Mouse (Mus musculus): ENCODE results near the gene Fgr.

The Fgr gene

DNA sequence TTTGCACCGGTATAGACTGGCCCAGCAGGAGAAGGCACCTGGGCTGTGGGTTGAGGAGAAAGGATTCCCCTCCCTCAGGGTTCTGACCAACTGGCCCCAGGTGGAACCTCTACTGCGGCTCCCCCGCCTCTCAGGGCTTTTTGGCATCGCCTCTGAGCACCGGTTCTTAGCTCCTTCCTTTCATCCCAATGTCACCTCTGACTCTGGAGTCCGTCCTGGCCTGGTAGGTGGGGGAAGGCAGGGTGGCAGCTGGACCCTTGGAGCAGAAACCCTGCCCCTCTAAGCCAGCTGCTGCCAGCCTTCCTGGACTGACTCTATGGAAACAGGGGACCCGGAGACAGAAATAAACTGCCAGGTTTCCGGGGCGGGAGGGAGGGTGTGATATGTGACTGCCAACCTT is 63.4 kb downstream of the Fgr start:
- no peak for DNase-seq (ENCODE audit: low spot score)

DNA sequence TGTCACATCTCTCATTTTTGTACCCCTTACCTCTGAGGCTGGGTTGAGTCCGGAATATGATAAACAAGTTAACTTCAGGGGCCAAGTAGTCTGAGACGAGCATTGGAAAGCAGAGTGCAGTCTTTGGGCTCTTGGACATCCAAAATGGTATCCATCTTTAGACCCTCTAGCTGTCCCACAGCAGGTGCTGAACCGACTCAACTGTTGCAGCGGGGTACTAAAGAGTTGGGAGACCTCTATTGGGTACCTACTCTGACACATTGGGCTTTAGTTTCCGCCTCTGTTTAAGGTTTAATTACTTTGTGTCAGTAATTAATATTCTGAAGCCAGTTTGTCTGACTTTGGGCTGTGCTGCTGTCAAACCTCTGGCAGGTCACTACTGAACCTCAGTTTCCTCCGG is 63.9 kb downstream of the Fgr start:
- DNase-seq (ENCODE audit: low spot score), result no peak

DNA sequence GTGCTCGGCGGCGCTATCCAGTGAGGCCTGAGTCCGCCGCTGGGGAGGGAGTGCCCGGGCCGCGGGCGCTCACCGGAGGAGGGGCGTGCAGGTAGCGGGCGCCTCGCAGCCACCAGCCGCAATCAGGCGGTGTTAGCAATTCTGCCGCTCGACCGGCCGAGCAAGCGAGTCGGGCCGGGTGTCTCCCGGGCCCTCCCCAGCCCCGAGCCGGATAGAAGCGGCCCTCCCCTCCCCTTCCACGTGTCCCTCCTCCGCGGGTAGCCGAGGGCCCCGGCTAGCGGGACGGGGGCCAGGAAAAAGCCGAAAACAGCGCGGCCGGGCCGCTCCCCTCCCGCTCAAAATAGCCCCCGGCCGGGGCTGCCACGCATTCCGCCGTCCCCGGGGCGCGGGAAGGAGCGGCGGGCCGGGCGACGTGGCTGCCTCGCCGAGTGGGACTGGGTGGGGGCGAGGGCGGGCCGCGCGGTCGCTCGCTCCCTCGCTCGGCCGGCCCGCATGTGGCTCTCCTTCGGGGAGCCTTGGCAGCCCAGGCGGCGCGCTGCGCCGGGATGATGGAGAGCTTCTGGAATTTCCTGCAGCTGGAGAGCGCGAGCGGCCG is 64.7 kb downstream of the Fgr start:
- peak; percentile 62 for DNase-seq (ENCODE audit: low spot score)

DNA sequence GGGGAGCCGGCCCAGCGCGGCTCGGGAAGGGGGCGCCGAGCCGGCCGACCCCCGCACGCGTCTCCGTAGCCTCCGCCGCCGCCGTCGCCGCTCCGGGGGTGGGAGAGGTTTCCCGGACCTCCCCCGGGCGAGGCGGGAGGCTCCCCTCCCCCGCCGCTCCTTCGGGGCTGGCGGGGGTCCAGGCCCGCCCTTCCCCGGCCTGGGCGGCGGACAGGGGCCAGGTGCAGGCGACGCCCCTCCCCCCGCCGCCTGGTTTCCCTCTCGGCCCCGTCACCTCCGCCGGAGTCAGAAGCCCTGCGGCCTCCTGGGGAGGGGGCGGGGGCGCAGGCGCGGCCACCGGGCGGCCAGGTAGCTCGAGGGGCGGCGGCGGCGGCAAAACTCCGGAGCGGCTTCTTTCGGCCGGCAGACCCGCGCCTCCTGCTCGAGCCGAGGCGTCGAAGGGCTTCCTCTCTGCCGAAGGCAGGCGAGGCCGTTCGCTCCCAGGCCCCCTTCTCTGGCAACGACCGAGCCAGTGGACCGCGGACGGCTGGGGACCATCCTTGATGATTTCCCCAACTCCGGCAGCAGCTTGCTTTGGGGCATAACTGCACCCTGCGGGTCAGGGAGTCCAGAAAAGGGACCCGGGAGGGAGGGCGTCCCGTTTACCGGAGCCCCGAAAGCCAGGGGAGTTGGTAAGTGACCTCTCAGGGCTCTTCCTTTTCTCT is 65.4 kb downstream of the Fgr start:
- DNase-seq (ENCODE audit: low spot score), result peak; percentile 59

DNA sequence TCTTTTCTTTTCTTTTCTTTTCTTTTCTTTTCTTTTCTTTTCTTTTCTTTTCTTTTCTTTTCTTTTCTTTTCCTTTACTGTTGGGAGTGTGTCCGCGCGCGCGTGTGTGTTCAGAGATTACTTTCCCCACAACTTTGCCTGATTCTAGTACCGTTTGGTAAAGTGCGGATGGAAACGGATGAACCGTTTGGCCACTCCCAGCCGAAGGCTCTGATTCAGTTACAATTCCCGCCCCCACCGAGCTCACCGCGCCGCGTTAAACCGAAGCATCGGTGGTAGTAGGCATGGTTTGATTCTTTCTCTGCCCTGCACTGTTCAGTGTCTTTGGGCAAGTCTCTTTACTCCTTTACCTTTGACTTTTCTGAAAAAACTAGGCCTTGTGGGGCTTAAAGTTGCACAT is 65.9 kb downstream of the Fgr start:
- DNase-seq (ENCODE audit: low spot score), result no peak

DNA sequence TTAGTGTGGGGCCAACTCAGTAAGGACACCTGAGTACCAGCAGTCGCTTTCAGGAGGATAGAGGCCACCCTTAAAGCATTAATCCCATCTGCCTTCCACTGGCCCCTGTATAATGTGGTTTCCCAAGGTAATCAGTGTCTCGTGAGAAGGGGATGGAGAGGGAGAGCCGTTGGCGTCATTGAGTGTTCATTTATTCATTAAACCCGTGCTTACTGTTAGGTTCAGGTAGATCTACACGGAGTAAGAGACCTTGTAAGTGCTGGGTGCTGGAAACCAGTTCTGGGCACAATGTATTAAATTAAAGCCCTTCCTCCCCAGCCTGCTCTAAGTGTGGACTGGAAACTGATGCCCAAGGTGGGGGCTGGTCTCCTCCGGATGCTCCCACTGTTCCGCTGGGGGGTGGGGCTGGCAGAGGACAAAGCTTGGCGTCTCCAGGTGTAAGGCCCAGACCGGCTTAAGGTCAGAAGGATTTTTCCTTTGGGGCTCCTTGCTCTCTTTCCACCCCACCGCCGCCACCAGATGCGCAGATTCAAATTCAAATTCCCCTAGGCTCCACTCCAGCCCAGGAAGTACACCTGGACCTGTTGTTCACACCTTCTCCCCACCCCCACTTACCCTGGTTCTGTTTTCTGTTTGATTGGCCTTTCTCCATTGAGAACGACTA is 66.5 kb downstream of the Fgr start:
- DNase-seq (ENCODE audit: low spot score), result no peak

DNA sequence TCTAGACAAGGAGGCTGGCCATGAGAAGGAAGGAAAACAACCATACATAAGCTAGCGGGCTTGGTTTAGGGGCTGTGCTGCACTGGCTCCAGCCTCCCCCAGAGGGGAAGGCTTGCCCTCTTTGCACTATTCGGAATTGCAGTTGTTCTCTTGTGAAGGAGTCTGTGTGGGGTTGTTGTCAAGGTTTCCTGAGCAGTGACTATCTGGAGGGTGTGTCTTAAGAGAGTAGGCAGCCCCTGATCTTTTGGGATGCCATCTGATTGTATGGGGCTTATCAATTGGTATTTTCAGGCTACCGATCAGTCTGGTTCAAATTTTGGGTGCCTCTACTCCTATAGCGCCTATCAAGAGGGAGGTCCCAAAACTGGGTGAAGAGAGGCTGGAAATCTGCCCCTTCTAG is 68.3 kb downstream of the Fgr start:
- DNase-seq (ENCODE audit: low spot score), result no peak

DNA sequence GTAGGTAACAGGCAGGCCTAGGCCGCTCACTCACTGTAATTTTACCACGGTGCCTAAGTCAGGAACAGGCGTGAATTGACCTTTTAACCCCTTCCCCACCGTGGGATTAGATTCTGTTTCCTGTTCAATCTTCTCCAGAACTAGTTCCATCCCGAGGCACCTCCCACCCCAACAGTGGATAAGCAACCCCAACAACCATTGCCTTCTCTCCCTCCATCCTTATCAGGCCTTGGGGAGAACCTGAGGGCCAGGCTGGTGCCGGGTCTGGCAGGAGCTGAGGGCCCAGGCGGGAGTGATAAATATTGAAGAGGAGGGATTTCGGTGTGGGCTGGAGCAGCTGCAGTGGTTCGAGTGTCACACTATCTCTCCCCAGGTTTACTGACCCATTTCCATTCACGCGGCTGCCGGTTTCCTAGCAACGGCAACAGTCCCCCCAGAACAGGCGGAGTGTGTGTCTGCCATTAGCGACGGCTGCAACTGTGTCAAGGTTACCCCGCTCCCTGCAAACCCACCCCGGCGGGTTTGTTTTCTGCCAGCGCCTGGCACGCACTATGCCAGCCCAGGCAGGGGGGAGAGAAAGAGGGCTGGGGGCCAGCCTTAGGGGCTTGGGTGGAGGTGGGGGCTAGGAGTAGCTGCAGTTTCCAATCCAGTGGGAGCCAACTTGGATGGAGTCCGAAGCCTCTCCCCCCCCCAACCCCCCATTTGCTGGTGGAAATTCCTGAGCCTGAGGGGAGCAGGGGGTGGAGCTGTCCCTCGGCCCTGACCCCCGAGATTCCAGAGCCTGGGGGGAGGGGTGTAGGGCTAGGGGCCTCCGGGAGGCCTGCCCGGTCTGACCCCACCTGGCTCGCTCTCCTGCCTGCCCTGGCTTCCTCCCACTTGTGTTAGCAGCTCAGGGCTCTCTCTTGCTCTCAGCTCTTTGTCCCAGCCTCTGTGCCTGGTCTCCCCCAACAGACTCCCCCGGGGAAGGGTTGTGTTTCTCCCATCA is 69.0 kb downstream of the Fgr start:
- peak; percentile 82 for DNase-seq (ENCODE audit: low spot score)

DNA sequence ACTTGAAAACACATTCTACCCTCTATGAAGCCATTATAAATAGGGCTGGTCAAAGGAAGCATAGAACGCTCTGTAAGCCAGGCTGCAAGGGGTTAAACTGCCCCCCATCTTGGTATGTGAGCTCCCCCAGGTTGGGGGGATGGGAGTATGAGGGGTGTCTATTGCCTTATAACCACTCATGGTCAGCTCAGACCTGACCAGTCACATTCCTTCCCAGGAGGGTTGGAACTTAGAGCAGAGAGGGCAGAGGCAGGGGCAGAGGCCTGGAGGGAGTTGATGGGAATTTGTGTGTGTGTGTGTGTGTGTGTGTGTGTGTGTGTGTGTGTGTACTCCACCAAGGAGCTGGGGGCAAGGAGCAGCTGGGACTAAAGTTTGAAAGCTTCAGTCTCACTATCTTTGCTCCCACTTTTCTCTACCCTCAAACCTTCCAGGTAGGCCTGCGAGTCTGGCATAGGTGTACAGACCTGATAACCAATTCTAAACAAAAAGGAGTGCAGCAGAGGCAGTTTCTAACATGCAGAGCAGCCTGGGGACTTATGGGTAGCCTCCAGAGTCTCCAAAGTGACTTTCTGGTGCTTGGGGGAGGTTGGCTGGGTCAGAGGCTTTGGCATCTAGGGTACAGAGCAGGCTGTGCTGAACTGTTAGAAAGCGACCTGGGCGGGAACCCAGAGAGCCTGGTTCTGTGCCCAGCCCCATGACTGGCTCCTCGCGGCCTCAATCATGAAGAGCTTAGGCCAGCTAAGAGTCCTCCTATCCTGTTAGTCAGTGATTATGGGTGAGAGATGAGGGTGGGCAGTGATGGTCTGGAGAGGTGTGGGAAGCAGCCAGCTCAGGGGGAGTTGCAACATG is 70.1 kb downstream of the Fgr start:
- no peak for DNase-seq (ENCODE audit: low spot score)

DNA sequence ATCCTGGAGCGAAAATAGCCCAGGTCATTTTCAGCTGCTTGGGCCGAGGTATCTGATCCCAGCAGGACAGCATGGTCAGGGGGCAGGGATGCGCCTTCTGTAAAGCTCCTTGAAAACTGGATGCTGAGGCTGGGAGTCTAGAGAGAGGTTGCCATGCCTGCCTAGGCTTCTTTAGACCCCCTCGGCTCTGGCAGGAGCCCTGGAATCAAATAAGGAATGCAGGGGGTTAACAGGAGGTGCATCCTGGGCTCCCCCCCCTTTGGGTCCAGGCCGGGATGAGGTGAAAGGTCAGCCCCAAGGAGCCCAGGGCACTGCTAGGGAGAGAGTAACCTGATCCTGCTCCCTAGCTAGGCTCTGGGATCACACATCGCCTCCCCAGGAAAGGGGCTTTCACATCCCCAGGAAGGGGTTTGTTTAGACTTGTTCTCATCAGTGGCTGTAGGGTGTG is 70.8 kb downstream of the Fgr start:
- no peak for DNase-seq (ENCODE audit: low spot score)

DNA sequence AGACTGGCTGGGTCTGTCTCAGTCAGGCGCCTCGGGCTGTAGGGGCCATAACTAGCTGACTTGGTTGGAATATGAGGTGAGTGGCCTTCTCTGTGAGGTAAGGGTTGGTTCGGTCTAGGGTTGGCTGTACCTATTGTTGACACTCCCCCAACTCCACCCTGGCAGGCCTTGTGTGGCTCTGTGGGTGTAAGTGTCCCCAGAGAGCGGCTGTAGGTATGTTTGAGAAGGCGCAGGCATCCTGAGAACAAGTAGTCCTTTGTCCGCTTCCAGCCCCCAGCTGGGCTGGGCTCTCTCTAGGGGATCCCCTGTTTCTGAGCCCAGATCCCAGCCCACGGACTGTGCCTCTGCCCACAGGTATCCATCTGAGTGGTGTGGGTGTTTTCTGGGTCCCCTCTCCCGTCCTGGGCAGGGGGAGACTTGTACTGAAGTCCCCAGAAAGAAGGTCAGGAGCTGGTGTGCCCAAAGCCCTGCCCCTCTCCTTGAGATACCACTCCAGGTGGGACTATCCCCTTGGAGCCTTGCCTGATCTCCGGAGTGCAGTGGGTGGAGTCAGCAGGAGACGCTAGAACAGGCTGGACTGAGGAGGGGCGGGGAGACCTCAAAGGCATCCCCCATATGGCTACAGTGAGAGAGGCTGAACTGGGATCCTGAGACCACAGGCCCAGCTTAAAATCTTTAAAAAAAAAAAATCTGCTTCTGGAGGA is 72.0 kb downstream of the Fgr start:
- no peak for DNase-seq (ENCODE audit: low spot score)

DNA sequence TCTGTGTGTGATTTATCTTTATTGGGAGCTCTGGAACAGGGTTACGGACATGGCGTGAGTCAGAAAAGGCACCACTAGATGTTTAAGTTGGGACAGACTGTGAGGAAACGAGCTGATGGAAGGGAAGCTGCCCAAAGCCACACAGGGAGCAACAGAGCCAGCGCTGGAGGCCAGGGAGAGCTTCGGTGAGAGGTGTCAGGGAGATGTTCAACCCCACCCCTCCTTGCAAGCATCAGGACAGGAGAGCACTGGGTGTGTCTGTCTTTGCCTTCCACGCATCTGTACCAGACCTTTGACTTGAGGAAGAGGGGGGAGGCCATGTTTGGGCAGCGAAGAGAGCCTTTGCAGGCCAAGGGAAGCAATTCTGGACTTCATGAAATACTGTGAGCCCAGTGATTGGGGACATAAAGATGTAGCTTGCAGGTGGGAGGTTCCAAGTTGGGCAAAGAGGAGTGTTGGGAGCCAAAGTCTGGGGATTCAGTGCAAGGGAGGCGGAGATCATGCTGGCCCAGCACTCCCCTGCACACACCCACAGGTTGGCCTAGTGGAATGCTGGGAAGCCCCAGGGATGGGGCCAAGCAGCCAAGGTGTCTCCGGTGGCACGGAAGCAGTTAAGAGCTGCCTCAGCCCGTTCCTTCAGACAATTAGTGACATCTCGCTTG is 72.9 kb downstream of the Fgr start:
- no peak for DNase-seq (ENCODE audit: low spot score)

DNA sequence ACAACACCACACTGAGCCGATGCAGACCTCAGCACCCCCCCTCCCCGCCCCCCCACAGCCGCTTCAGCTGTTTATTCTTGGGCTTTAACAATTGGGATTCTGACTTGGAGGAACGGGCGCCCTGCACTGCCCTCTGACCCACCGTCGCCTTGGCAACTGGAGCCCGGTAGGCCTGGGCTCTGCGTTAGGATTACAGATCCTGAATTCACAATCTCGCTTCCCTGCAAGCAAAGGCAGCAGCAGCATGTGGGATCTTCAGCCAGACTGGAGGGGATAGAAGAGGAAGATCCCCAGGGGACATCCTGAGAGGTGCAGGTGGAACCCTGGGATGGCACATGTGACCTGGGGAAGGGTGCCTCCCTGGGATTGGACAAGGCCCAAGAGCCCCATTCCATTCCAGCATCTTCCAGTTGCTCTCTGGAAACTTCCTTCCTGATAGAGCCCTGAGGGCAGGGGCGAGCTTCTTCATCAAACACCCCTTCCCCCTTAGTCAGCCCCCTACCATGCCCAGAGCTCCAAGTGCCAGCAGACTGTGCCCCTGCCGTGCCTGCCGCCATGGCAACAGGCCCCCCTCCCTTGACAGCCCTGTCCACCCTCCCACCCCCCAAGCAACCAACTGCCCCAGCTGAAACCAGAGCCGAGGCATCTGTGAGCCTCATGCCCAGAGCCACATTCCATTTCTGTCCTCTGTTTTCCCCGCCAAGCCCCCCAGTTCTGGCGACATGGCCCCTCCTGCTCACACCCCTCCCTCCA is 73.6 kb downstream of the Fgr start:
- peak; percentile 71 for DNase-seq (ENCODE audit: low spot score)

DNA sequence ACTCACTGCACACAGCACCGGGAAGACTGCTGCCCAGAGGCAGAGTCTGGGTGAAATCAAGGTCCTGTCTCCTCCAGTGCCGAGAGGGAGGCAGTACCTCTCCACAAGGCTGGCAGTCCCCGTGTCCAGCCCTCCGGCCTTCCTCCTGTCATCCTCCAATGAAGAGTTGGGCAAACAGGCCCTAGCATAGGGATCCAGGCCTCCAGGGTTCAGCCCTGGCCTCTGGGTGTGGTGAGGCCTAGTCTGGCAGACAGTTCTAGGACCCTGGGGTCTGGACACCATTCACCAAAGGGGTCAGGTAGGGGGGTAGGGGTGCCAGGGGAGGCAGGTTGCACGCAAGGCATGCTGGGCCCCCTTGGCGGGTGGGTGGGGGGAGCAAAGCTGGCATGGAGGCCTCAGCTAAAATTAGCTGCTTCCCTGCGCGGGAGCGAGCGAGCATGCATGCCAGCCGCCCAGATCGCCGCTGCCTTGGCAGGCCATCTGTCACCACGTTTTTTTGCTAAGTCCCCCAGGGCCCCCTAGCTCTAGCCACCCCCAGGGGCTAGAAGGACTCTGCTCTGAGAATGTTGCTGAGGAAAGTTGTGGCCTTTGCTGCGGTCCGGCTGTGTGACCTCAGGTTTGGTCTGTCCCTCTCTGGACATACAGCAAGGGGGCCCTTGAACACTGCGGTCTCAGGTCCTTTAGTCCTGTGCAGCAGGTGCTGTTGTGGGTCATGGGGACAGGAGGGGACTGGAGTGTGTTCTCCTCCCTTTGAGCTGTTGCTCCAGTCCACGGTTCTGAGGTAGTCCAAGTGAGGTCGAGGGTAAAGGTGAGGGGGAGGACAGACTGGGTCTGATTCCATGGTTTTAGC is 75.4 kb downstream of the Fgr start:
- DNase-seq (ENCODE audit: low spot score), result no peak

DNA sequence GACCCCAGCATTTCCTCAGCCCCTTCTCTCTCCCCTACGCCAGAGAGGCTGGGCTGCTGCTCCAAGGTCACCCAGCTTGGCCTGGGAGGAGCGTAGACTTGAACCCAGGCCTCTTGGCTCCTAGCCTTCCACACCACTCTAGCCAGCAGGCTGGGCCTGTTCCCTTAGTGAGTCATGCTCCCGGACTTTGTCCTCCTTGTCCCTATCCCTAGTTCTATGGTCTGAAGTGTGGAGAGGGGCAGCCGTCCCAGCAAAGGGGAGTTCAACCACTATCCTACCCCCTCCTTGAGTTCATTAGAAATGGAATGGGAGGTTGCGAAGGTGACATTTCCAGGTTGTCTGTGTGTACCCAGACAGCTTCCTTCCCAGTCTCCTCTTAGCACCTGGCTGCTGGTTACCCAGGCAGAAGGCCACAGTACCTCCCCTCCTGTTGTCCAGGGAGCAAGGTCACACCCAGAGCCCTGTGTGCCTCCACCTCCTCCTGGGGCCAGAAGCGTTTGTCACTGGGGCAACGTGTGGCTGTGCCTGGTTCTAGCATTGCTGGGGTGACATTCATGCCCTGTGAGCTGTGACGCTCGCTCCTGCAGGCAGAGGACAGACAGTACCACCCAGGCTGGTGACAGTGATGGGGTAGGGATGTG is 76.4 kb downstream of the Fgr start:
- no peak for DNase-seq (ENCODE audit: low spot score)

DNA sequence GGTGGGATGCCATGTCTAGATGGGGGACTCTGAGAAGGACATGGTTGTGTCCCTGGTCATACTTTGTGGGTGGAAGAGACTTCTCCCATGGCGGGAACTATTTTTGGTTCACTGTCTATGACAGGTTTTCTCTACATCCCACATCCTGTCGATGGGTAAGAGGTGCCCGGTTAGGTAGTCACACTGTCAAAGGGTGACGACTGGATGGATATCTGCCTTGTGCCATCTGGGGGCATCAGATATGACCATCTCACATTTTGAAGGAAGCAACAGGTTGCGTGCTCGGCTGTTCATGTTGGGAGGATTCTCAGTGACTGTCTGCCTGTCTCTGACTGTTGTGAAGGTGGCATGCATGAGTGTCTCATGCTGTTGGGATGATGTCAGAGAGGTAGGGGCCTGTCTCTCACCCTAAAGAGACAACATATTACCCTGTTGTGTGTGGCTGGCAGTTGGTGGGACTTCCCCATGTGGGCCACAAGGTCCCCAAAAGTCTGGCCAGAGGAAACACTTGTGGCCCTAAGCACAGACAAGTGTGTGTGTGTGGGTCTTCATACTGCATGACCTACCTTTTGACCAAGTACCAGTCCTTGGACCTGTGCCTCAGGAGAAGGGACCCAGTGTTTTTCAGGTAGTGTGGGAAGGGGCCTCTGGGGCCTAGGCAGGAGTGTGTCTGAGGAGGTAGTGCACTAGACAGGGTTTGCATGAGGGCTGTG is 77.1 kb downstream of the Fgr start:
- no peak for DNase-seq (ENCODE audit: low spot score)

DNA sequence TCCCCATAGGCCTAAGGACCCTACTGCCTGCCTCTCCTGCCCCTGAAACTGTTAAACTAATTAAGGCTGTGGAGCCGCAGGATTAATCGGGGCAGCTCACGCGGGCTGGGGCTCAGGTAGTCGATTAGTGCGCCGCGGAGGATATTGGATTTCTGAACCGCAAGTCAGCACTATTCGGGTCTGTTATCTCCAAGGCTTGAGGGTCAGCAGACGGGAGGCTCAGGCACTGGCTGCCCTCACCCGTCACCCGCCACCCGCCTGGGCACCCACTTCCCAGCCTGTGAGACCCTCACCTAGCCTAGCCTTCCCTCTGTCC is 77.6 kb downstream of the Fgr start:
- DNase-seq (ENCODE audit: low spot score), result no peak

Measured in retina, embryonic 14.5 days (tissue).